Mouse (Mus musculus) cerebellum, adult 2 months (tissue): Measurements from ENCODE around the gene Gpr4. TPM values are rescaled to one million over a fixed set of nuclear protein-coding genes. Genes with fewer than 3 reads are reported as not detected.
A peak's percentile ranks its signal among the peaks of the same experiment; 100 is the strongest.

Experiments used
- DNase-seq, 2 experiments: peaks; one replicate each; pipeline ENCODE4 v3.0.0; 2021
- H3K27ac ChIP-seq: fragments of 200-500 bp; 2 replicates; pipeline ENCODE4 v1.5.1; 2012; ENCODE audit warnings: low read length, control low read depth, inconsistent platforms; ENCODE audit not compliant: insufficient read depth
- H3K27me3 ChIP-seq: fragments of 200-500 bp; 2 replicates; pipeline ENCODE4 v1.6.1; 2012; ENCODE audit warnings: inconsistent platforms, mild to moderate bottlenecking, low read length, moderate library complexity; ENCODE audit not compliant: control insufficient read depth, insufficient read depth
- H3K4me1 ChIP-seq: fragments of 200-500 bp; 2 replicates; pipeline ENCODE4 v1.6.1; 2011; ENCODE audit warnings: low read length; ENCODE audit not compliant: control insufficient read depth, insufficient read depth
- H3K4me3 ChIP-seq: fragments of 200-500 bp; replicated peaks from 2 replicates; pipeline ENCODE3; 2011; ENCODE audit warnings: mild to moderate bottlenecking, low read depth, low read length, control low read depth; ENCODE audit not compliant: insufficient read depth
- CTCF ChIP-seq: fragments of 200-500 bp; IDR thresholded peaks from 2 replicates; pipeline ENCODE4 v1.5.1; 2011; ENCODE audit warnings: low read depth, mild to moderate bottlenecking, control low read depth, low read length, moderate library complexity, borderline replicate concordance; ENCODE audit not compliant: insufficient read depth
- POLR2A ChIP-seq: fragments of 200-500 bp; IDR thresholded peaks from 2 replicates; pipeline ENCODE4 v1.6.1; 2011; ENCODE audit warnings: low read length, control low read depth, borderline replicate concordance; ENCODE audit not compliant: insufficient read depth
- WGBS: fragments of 180-500 bp; shearing (Covaris S2); methylation state at CpG from one replicate; pipeline ENCODE4 v1.1.7; 2018; 5-methylcytosine and 5-hydroxymethylcytosine counted together
- polyA plus RNA-seq: library from polyadenylated mRNA; depleted of rRNA; stranded (reverse); fragments of >200 nt; gene quantifications from 2 replicates; pipeline ENCODE4 v1.2.3, GENCODE M21; 2012; rRNA removed

Gene Gpr4
- polyA plus RNA-seq = 4.3 and 5.1 TPM in 2 replicates

DNA sequence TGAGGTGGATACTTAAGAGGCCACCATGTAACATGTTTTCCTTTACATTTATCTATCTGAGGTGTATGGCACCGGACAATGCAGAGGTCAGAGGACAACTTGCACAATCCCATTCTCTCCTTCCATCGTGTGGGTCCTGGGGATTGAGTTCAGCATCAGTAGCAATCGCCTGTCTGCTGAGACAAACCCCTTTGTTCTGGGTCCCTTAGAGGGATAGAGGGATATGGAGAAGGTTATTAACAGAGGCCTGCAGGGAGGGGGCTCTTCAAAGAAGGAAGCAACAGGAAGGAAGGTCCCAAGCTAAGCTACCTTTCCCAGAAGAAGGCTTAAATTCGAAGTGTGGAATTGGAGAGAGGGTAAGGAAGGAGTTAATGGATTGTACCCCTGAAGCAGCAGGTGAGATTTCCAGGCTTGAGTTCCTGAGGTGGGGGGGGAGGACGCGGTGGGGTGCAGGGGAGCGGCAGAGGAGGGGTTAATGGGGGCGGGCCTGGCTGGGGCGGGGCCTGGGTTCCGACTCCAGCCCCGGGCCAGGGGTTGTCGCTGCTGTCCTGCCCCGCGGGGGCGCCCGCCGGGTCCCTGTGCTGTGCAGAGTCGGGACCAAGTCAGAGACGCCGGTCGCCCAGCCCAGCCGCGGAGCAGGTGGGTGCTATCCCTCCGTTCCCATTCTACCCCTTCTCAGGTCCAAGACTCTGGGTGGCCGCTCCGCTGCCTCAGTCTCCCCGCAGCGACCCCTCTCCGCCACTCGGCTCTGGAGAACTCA lies at the start of gene Gpr4:
Gene Gpr4, plus strand, starts transcription at position 543 of the 760 bp plus-strand sequence.
- 3% methylated on average over 28 of the region's 30 CpGs for WGBS

DNA sequence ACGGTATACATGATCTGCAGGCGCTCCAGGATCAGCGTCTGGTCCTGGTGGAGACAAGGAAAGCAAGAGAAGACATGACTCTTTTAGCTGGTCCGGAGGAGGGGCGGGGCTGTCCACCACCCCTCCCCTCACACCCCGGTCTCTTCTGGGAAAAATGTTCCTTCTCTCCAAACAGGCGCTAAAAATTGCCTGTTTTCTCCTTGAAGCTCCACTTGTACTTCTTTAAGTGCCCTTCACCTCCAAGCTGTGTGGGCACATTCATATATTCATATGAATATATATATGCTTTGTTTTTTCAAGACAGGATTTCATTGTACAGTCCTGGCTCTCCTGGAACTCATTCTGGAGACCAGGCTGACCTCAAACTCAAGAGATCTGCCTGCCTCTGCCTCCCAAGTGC lies 49.4 kb upstream of the Gpr4 start:
- Histone ChIP-seq H3K27ac (no peak overlapping the region), H3K27me3 (no peaks in the 10 kb centered on the region), H3K4me1 (peaks cover 9% of the 10 kb centered on the region), H3K4me3 (no peak overlapping the region)
- WGBS = 84% methylated on average over 7 of the region's 7 CpGs
- TF ChIP-seq CTCF (no peak), POLR2A (no peak)
- DNase-seq = no peak

More for the DNA sequence above, at the start of gene Gpr4:
- TF ChIP-seq CTCF (no peak), POLR2A (no peak)
- Histone ChIP-seq H3K27ac (no peak within 1 kb of the TSS; the same call in 1 of the 2 replicates), H3K4me1 (no peaks in the 10 kb centered on the region; the same call in 1 of the 2 replicates), H3K4me3 (peak within 1 kb of the TSS; percentile 38), H3K27me3 (no peaks in the 10 kb centered on the region)
- no peak for DNase-seq

GRCm38 (mm10) chr7:19163752-19164151 lies 48.6 kb upstream of the Gpr4 start:
- TF ChIP-seq POLR2A (no peak), CTCF (no peak)
- H3K4me1 ChIP-seq = peaks cover 9% of the 10 kb centered on the region
- 51% methylated on average over 12 of the region's 12 CpGs for WGBS
- no peak overlapping the region for H3K4me3 ChIP-seq
- no peaks in the 10 kb centered on the region for H3K27me3 ChIP-seq
- H3K27ac ChIP-seq = no peak overlapping the region
- no peak for DNase-seq

DNA sequence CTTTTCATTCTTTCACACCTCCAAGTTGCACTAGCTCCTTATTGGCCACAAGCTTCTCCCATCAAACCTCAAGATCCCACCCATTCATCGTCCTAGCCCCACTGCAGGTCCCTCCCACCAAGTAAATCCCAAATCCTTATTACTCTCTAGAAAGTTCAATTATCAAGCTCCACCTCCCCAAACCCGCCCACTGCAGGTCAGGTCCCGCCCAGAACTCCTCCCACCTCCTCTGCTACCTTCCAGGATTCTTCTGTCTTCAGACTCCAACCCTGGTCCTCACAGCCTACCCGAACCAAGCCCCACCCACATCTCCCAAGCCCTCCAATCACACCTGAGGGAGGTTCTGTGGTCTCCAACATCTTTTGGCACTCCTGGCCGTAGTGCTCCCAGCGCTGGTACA lies 48.1 kb upstream of the Gpr4 start:
- 8% methylated on average over 6 of the region's 6 CpGs for WGBS
- no peak for DNase-seq
- H3K4me3 ChIP-seq = no peak overlapping the region
- no peaks in the 10 kb centered on the region for H3K27me3 ChIP-seq
- no peak for TF ChIP-seq POLR2A
- no peak for TF ChIP-seq CTCF
- no peak overlapping the region for H3K27ac ChIP-seq
- H3K4me1 ChIP-seq = peaks cover 7% of the 10 kb centered on the region

DNA sequence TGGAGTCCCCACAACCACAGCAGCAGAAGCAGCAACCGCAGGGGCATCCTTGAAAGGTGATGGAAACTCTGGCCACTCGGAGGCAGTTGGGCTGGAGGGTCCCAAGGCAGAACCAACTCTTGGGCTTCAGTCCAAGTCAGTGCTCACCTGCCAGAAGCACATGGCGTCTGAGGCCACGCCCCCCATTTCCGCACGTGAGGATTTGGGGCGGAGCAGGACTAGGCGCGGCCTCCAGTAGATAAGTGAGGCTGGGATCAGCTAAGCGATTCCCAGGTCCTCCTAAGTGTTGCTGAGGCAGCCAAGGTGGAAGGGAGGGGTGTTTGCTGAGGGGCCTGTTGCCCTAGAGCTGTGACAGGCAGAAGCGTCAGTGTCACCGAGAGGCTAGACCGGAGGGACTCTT lies 47.4 kb upstream of the Gpr4 start:
- no peak for TF ChIP-seq CTCF
- no peak for TF ChIP-seq POLR2A
- H3K4me3 ChIP-seq = no peak overlapping the region
- H3K27me3 ChIP-seq = no peaks in the 10 kb centered on the region
- WGBS = 19% methylated on average over 13 of the region's 13 CpGs
- DNase-seq = no peak
- no peaks in the 10 kb centered on the region; the same call in none of the 2 replicates for H3K4me1 ChIP-seq
- H3K27ac ChIP-seq = no peak overlapping the region

DNA sequence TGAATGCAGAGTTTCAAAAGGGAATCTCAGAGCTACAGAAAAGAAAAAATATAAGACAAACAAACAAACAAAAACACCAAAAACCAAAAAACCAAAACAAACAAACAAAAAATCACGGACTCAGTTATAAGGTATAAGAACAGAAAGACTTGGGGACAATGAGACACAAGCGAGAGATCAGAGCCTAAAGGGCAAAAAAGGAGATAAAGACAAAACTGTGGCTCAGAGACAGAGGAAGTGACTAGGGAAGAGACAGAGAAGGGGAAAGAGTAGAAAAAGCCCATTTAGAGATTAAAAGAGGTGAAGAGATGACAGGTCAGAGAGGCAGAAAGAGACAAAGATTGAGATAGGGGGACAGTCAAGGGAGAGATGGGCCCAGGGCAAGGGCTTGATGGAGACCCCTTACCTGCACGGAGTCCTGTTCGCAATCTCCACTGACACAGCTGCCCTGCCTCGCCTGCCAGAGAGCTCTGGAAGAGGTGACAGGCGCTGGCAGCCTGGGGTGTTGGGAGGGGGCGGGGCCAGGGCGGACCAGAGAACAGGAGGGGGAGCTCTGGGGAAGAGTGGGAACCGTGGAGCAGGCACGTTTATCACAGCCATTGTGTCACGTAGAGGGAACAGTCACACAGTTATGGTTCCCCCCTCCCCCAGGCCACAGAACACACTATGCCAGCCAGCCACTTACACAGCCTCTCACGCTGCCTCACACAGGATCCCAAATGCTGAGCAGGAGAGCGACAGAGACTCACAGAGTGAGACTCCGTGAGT lies 46.5 kb upstream of the Gpr4 start, which contains the start of gene Gipr:
Gene Gipr, minus strand, starts transcription at position 472 of the 768 bp plus-strand sequence.
- no peak within 1 kb of the TSS for H3K4me3 ChIP-seq
- no peak for TF ChIP-seq POLR2A
- no peak for TF ChIP-seq CTCF
- H3K27me3 ChIP-seq = no peaks in the 10 kb centered on the region
- no peak within 1 kb of the TSS for H3K27ac ChIP-seq
- no peak for DNase-seq
- peaks cover 3% of the 10 kb centered on the region; the same call in 1 of the 2 replicates for H3K4me1 ChIP-seq
- 26% methylated on average over 14 of the region's 14 CpGs for WGBS

GRCm38 (mm10) chr7:19166990-19167389 lies 45.3 kb upstream of the Gpr4 start:
- no peak for DNase-seq
- Histone ChIP-seq H3K4me3 (no peak overlapping the region), H3K4me1 (peaks cover 8% of the 10 kb centered on the region), H3K27ac (no peak overlapping the region), H3K27me3 (no peaks in the 10 kb centered on the region)
- TF ChIP-seq POLR2A (no peak), CTCF (no peak)
- 89% methylated on average over 3 of the region's 3 CpGs for WGBS

DNA sequence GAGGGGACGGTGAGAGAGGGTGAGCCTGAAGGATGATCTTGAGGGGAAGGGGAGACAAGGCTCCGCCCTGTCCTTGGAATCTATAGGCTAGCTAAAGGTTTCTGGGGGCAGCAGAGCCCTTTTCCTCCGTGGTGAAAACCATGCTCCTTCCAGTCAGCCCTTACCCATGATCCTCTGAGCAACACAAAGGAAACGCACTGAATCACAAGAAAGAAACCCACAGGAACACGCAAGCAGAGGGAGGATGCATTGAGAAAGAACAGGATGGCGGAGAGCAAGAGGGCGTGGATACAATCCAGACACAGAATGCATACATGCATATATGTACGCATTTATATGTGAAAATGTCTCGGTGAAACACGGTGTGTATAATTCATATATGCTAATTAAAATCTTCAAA lies 42.8 kb upstream of the Gpr4 start:
- no peak overlapping the region for H3K4me3 ChIP-seq
- TF ChIP-seq CTCF (no peak), POLR2A (no peak)
- no peak overlapping the region for H3K27ac ChIP-seq
- WGBS = 78% methylated on average over 10 of the region's 10 CpGs
- H3K4me1 ChIP-seq = peaks cover 11% of the 10 kb centered on the region
- DNase-seq = no peak
- H3K27me3 ChIP-seq = no peaks in the 10 kb centered on the region
